Mouse (Mus musculus) neural tube, embryonic 10.5 days (tissue): ENCODE data around the gene Slc9a8.

Experiments used
- DNase-seq: peaks from one replicate; pipeline ENCODE4 v3.0.0-alpha.2; 2017; ENCODE audit warnings: low spot score; ENCODE audit errors: extremely low spot score

The Slc9a8 gene

GRCm38 (mm10) chr2:167414461-167414860 lies 7.1 kb upstream of the Slc9a8 start:
- no peak for DNase-seq

GRCm38 (mm10) chr2:167415970-167416563 lies 5.4 kb upstream of the Slc9a8 start:
- no peak for DNase-seq

- DNase-seq, result no peak
Measured at GRCm38 (mm10) chr2:167417048-167417447, 4.5 kb upstream of the Slc9a8 start.

GRCm38 (mm10) chr2:167417694-167418093 lies 3.8 kb upstream of the Slc9a8 start:
- DNase-seq, result peak; percentile 59

GRCm38 (mm10) chr2:167419204-167419603 lies 2.3 kb upstream of the Slc9a8 start:
- peak; percentile 67 for DNase-seq

- no peak for DNase-seq
Measured at GRCm38 (mm10) chr2:167420811-167421241, 686 bp upstream of the Slc9a8 start.

- no peak for DNase-seq
Measured at GRCm38 (mm10) chr2:167422150-167422470, 598 bp downstream of the Slc9a8 start.

- DNase-seq, result no peak
Measured at GRCm38 (mm10) chr2:167423031-167423611, 1.6 kb downstream of the Slc9a8 start.

- no peak for DNase-seq
Measured at GRCm38 (mm10) chr2:167424040-167424439, 2.5 kb downstream of the Slc9a8 start.

- DNase-seq, result no peak
Measured at GRCm38 (mm10) chr2:167424516-167424915, 3.0 kb downstream of the Slc9a8 start.

- no peak for DNase-seq
Measured at GRCm38 (mm10) chr2:167425407-167425806, 3.9 kb downstream of the Slc9a8 start.

GRCm38 (mm10) chr2:167429596-167429995 lies 8.1 kb downstream of the Slc9a8 start:
- no peak for DNase-seq

GRCm38 (mm10) chr2:167430737-167431417 lies 9.4 kb downstream of the Slc9a8 start:
- no peak for DNase-seq

GRCm38 (mm10) chr2:167431418-167431776 lies 9.9 kb downstream of the Slc9a8 start:
- DNase-seq, result no peak

- no peak for DNase-seq
Measured at GRCm38 (mm10) chr2:167434570-167434969, 13.1 kb downstream of the Slc9a8 start.

- no peak for DNase-seq
Measured at GRCm38 (mm10) chr2:167435631-167436030, 14.1 kb downstream of the Slc9a8 start.

GRCm38 (mm10) chr2:167436371-167436770 lies 14.9 kb downstream of the Slc9a8 start:
- no peak for DNase-seq

- no peak for DNase-seq
Measured at GRCm38 (mm10) chr2:167439422-167439821, 17.9 kb downstream of the Slc9a8 start.

GRCm38 (mm10) chr2:167443411-167444193 lies 22.1 kb downstream of the Slc9a8 start:
- DNase-seq, result no peak

- no peak for DNase-seq
Measured at GRCm38 (mm10) chr2:167445911-167446780, 24.6 kb downstream of the Slc9a8 start.

- no peak for DNase-seq
Measured at GRCm38 (mm10) chr2:167447207-167447606, 25.7 kb downstream of the Slc9a8 start.
